Mouse (Mus musculus) urinary bladder, postnatal 10 days (tissue): ENCODE data around the gene Parp9.
"Not testable (repeated sequence)": the region's sequence is repeated elsewhere in the genome, so short reads cannot be mapped to it uniquely, and the experiment has no call there.

Experiments used
- DNase-seq: peaks from one replicate; pipeline ENCODE4 v3.0.0; 2022; ENCODE audit warnings: low spot score

The Parp9 gene

DNA sequence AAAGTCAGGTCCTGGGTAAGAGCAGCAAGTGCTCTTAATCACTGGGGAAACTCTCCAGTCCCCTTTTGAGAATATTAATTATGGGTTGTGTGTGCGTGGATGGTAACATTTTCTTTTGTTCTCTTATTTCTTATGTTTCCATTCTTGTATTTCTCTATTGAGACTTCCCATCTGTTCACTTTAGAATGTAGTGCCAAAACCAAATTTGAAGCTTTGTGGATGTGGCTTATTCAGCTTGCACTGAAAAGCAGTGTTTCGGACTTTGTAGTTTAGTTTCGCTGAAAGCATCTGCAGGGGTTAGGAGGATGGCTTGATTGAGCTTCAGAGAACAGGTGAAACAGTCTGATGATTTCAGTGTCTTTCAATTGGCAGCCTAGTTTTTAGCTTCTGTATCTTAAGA is 55.0 kb downstream of the Parp9 start:
- DNase-seq: no peak

DNA sequence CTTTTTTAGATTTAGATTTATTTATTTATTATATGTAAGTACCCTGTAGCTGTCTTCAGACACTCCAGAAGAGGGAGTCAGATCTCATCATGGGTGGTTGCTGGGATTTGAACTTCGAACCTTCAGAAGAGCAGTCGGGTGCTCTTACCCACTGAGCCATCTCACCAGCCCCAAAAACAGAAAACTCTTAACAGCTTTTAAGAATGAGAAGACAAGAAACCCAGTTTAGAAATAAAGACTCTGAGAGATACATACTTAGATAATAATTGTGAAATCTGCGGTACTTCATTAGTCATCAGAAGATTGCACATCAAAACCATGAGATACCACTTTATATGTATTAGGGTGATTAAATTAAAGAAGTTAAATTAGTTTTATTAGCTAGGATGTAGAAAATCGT is 60.6 kb downstream of the Parp9 start:
- DNase-seq: not testable (repeated sequence)

DNA sequence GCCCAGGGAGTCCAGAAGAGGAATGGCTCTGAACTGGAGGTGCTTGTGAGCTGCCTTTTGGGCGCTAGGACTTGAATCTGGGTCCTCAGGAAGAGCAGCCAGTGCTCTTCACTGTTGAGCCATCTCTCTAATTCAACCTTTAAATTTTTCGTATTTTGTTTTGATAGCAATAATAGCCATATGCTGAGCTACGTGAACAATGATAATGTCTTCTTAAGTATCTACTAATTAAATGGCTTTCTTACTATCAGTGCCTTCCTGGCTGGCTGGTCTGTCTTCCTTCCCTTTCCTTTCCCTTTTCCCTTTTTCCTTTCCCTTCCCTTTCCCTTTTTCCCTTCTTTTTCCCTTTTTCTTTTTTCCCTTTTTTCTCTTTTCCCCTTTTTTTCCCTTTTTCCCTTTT is 70.1 kb downstream of the Parp9 start:
- DNase-seq: no peak

DNA sequence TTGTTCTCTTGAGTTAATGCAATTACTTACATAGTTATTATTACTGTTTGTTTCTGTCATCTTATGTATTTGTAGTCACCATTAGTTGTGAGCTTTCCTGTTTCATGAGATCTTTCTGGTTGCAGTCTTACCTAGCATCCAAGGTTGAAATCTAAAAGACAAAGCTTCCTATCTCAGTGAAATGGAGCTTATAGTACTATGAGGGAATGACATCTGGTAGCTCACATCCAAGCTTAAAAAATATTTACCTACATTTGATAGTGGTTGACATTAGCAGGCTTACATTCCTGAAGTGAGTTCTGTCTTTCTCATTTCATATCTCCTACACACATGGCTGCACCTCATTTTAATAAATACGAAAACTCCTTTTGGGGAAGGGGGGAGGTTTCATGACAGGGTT is 78.1 kb downstream of the Parp9 start:
- no peak for DNase-seq
